Mouse (Mus musculus) lung, postnatal 25 days (tissue): Measurements from ENCODE around the gene St7l.
A peak's percentile ranks its signal among the peaks of the same experiment; 100 is the strongest.
"Not testable (repeated sequence)": the region's sequence is repeated elsewhere in the genome, so short reads cannot be mapped to it uniquely, and the experiment has no call there.

Source experiments
- DNase-seq: peaks from one replicate; pipeline ENCODE4 v3.0.0; 2022; ENCODE audit warnings: low spot score

Gene St7l

GRCm38 (mm10) chr3:104863786-104864650 lies at the start of gene St7l, which contains the start of gene Capza1:
Gene St7l (plus strand): TSS chr3:104864005.
Gene Capza1 (minus strand): TSS chr3:104864505.
- DNase-seq, result peak; percentile 92

- DNase-seq, result no peak
Measured at GRCm38 (mm10) chr3:104814746-104815145, 49.1 kb upstream of the St7l start.

- DNase-seq, result no peak
Measured at GRCm38 (mm10) chr3:104815346-104815745, 48.5 kb upstream of the St7l start.

GRCm38 (mm10) chr3:104816130-104816529 lies 47.7 kb upstream of the St7l start:
- no peak for DNase-seq

GRCm38 (mm10) chr3:104817481-104817990 lies 46.3 kb upstream of the St7l start:
- DNase-seq, result peak; percentile 41

- peak; percentile 67 for DNase-seq
Measured at GRCm38 (mm10) chr3:104817991-104818748, 45.6 kb upstream of the St7l start, which contains the start of gene Mov10. Gene Mov10 (minus strand): TSS chr3:104818563.

- DNase-seq, result no peak
Measured at GRCm38 (mm10) chr3:104818749-104819134, 45.1 kb upstream of the St7l start.

GRCm38 (mm10) chr3:104820426-104820825 lies 43.4 kb upstream of the St7l start:
- DNase-seq, result no peak

GRCm38 (mm10) chr3:104822413-104822812 lies 41.4 kb upstream of the St7l start:
- DNase-seq, result no peak

GRCm38 (mm10) chr3:104835797-104836196 lies 28.0 kb upstream of the St7l start:
- no peak for DNase-seq

GRCm38 (mm10) chr3:104841049-104841448 lies 22.8 kb upstream of the St7l start:
- DNase-seq, result no peak

- DNase-seq, result no peak
Measured at GRCm38 (mm10) chr3:104846601-104847000, 17.2 kb upstream of the St7l start.

GRCm38 (mm10) chr3:104854465-104854864 lies 9.3 kb upstream of the St7l start:
- DNase-seq, result no peak

- no peak for DNase-seq
Measured at GRCm38 (mm10) chr3:104854866-104855265, 8.9 kb upstream of the St7l start.

- DNase-seq, result no peak
Measured at GRCm38 (mm10) chr3:104856106-104856505, 7.7 kb upstream of the St7l start.

- no peak for DNase-seq
Measured at GRCm38 (mm10) chr3:104858560-104858959, 5.2 kb upstream of the St7l start.

GRCm38 (mm10) chr3:104864651-104865340 lies 991 bp downstream of the St7l start:
- peak; percentile 90 for DNase-seq

- DNase-seq, result peak; percentile 46
Measured at GRCm38 (mm10) chr3:104865341-104865788, 1.6 kb downstream of the St7l start.

GRCm38 (mm10) chr3:104866674-104867073 lies 2.9 kb downstream of the St7l start:
- not testable (repeated sequence) for DNase-seq

- DNase-seq, result no peak
Measured at GRCm38 (mm10) chr3:104869611-104870010, 5.8 kb downstream of the St7l start.

GRCm38 (mm10) chr3:104888585-104888984 lies 24.8 kb downstream of the St7l start:
- peak; percentile 9 for DNase-seq

GRCm38 (mm10) chr3:104896141-104896540 lies 32.3 kb downstream of the St7l start:
- no peak for DNase-seq
